Mouse (Mus musculus) thymus, adult 2 months (tissue): ENCODE results near the gene Adgrl1.

Experiments used
- CTCF ChIP-seq: fragments of 200-500 bp; IDR thresholded peaks from 2 replicates; pipeline ENCODE4 v1.5.1; 2012; ENCODE audit warnings: mild to moderate bottlenecking, control low read depth, low read length, moderate library complexity, borderline replicate concordance; ENCODE audit not compliant: control insufficient read depth, poor library complexity, insufficient read depth; ENCODE audit errors: extremely low read depth
- POLR2A ChIP-seq: fragments of 200-500 bp; IDR thresholded peaks from 2 replicates; pipeline ENCODE4 v1.6.1; 2012; ENCODE audit warnings: mild to moderate bottlenecking, low read length, control low read depth, moderate library complexity; ENCODE audit not compliant: control insufficient read depth, poor library complexity, insufficient read depth; ENCODE audit errors: extremely low read depth

DNA sequence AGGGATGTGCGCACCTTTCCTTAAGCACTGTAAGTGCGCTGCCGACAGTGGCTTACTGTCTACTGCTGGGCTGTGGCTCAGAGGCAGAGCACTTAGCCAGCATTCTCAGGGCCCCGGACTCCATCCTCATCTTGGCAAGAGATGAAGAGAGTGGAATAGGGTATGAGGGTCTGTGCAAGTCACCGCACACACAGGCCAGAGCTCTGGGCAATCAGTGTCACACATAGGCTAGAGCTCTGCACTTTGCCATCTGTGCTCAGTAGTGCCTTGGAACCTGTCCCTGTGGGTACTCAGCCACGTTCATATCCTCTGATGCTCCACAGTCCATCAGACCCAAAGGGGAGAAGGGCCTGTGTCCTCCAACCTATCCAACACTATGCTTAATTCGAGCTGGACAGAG lies 81.6 kb downstream of the Adgrl1 start:
- no peak for TF ChIP-seq CTCF
- no peak for TF ChIP-seq POLR2A
